Mouse (Mus musculus) lung, postnatal 10 days (tissue): ENCODE data around the gene Rbp2.
A peak's percentile ranks its signal among the peaks of the same experiment; 100 is the strongest.

ENCODE experiments used
- DNase-seq: peaks from one replicate; pipeline ENCODE4 v3.0.0; 2021

The Rbp2 gene

DNA sequence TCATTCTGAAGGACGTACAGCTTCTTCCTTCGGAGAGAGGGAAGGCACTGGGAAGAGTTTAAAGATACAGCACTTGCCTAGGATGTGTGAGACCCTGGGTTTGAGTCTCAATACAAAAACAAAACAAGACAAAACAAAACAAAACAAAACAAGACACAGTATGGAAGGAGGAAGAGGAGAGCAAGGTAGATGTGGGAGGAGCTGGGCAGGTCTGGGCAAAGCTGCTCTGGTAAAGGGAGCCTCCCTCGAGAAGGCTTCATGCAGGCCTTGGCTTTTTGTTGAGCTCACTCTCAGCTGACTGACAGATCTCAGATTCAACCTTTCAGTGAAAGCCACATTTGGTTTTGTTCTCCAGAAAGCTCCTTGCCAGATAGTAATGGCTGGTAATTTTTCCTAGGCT, at the start of gene Rbp2:
Gene Rbp2 (plus strand): TSS at position 301 of the 400 bp plus-strand sequence.
- no peak for DNase-seq

DNA sequence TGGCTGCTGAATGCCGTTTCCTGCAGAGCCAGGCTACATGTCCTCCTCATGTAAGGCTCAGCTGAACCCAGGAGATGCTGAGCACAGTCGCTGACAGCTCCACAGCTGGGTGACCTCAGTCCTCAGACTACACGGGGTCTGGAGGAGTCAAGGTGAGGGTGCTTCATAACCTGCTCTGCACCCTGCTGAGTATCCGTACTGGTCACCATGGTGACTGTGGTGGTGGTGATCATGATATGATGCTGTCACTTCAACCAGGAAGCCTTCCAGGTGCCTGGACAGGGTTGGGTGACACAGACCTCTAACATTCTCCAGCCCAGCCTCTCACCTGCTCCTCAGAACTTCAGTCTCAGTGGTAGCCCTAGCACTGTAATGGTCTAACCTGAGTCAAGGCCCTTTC, 48.1 kb upstream of the Rbp2 start:
- no peak for DNase-seq

DNA sequence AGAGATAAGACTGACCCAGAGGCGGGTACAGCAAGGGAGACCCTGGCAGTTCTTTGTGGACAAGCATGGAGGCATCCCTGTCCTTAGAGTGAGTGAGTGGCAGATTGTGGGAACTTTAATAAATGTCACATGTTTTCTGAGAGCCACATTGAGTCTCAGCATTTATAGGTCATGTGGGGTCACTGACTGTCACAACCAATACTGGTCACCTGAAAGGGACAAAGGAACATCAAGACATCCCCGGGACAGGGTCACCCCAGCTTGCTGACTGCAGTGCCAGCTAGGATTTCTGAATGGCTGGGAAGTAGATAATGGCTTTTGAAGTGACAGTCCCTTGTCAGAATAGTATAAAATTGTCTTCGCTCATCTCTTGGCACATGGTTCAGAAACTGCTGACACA, 46.8 kb upstream of the Rbp2 start:
- DNase-seq = no peak

DNA sequence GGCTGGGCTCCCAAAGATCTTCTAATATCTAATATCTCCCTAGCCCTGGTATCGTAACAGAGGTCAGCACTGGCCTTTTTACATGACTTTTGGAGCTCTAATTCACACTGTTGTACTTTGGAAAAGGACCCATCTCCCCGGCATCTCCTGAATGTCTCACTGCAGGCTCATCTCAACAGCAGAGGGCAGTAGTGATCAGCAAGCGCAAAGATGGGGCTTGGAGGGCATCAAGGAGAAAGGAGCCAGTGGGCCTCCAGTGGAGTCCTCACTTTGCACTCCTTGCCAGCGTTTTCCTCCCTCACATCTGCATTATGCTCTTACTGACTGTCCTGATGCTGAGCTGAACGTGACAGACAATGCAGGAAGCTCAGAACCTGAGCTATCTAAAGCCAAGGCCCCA, 43.3 kb upstream of the Rbp2 start:
- DNase-seq = peak; percentile 55

DNA sequence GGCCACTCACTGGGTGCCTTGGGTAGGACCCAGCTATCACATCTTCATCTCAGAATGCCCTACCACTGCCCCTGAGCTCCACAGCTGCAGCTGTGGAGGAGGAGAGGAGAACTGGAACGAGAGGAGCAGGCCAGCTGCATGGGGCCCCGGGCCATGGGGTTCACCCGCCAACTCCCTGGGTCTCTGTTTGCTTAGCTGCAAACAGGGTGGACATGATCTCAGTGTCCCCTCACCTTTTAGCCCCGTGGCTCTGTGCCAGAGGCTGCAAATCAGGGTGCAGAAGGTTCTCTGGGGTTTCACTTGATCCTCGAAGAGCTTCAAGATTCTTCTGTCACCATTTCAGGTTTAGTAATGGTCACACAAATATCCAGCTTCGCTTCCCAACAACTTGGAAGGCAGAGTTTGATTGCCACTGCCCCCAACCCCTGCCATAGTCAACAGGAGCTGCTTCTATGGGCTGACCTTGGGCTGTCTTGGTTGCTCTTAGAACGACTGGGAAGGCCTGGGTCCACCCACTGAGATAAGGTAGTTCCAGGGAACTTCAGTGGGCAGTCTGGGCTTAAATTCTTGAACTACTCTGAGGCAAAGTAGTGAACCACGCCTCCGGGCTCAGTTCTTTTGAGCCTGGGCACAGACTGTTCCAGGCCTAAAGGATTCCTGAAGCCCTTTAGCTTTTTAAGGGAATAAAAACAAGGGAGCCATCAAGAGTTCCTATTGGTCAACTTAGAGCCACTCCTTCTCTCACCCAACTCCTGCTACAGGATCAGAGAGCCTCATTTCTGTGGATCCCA, 40.4 kb upstream of the Rbp2 start:
- no peak for DNase-seq

DNA sequence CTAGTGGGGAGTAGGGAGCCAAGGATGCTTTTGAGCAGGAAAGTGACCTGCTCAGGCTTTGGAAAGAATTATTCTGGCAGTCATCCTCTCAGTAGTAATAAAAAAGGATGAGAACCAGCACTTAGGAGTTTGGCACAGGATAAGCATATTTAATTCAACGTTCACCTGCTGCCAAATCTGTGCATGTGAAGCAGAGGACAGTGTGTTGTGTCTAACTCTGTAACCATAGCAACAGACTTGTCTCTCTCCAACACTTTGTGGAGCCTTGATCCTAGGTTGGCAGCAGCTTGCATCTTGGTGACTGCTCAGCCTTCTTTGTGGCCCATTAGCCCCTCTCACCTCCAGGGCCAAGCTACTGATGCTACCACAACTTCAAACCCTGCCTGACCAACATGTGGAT, 34.9 kb upstream of the Rbp2 start:
- DNase-seq = no peak

DNA sequence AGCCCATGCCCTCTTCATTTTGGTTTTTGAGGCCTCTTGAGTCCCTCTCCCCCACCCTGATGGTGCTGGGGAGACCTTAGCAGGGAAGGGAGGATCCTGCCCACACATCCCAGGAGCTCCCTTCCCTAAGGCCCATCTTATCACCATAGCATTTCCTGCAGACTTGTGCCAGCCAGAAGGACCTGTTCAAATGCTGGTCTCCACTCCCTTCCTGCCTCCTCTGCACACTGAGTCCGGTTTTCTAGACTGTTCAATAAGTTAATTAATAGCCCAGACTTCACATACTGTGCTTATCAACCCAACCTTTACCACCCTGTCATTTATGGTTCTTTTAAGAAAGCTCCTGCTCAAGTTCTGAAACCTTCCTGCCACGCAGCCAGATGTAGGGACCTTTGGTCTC, 19.2 kb upstream of the Rbp2 start:
- DNase-seq = no peak

DNA sequence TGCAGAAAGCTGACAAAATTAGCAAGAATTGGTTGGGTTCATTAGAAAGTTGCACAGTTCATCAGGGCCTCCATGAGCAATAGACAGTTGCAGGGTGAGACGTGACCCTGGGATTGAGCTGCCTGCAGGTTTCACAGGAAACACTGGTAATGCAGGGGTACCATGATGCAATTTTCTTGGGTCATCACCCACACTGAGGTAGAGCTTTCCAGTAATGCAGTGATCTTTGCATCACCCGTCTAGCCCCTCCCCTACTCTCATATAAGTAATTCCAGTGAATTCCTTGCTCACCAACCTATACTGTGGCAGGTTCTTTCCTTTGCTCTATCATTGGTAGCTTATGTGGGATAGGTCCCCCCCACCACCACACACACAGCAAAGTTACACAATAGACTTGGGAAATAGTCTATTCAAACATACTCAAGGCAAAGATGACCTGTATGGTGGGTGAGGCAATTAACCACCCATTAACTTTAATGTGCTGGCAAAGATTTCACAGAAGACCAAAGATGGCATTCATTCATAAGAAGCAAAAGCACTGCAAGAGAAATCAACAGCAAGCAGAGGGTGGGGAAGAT, 5.7 kb upstream of the Rbp2 start:
- DNase-seq = no peak

DNA sequence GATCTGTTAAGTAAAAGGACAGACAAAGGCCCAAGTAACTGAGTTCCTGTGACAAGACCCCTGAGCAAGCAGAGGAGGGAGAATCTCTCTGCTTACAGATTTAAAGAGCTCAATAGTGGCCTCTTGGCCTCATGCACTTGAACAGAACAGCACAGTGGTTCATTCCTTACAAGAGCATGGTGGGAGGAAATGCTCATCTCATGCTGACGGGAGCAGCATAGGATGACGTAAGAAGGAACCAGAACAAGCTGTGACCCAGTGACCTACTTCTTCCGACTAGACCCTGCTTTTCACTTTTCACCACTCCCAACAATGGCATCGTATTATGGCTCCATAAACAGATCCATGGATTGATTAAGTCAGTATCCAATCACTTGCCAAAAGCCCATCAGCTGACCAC, 3.7 kb upstream of the Rbp2 start:
- DNase-seq = no peak

DNA sequence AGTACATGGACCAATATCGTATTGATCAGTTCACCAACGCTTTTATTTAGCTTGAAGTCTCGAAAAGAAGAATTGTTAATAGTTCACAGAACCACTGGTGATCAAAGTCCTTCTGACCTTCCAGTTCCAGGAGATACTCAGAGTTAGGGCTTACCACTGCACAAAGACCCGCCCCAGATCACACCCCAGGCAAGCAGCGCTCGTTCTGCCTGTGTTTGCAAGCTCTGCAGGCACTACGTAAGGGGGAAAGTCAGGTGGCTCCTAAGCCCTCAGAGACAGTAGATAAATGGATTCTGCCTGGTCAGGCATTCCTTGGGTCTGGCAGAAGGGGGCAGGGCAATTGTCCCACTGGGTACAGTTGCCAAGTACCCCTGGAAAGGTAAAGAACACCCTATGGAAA, 895 bp upstream of the Rbp2 start:
- no peak for DNase-seq

DNA sequence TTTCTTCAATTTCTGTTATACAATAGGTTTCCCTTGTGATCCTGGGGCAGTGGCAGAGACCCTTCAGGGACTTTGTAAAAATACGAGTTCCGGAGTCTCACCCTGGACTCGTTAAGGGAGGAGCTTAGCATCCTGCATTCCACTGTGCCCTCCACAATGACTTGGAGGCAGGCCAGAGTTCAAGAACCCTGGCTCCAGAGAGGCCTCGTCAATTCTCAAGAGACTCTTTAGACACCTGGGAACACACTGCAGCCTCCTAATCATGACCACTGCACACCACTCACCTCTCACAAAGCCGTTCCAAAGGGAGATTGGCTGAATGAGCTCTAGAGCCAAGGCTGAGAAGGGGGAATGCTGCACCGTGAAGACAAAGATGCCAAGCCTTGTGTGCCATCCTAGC, 1.4 kb downstream of the Rbp2 start:
- DNase-seq = peak; percentile 72

DNA sequence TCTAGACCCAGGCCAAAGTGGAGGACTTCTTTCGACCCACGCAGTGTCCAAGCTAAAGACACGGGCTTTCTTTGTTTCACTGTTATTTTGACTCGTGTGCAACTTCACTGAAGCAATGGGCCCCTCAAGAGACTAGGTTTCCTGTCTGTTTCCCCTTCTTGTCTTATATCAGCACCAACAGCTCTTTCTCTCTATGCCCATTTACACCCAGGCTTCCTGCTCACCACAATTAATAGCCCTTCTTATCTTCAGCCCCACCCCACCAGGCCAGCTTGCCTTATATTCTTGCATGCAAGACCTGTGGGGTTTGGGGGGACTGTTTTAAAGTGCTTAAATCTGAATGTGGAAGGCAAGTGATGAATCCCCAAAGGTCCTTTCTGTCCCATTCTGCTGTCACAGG, 3.6 kb downstream of the Rbp2 start:
- DNase-seq = no peak

DNA sequence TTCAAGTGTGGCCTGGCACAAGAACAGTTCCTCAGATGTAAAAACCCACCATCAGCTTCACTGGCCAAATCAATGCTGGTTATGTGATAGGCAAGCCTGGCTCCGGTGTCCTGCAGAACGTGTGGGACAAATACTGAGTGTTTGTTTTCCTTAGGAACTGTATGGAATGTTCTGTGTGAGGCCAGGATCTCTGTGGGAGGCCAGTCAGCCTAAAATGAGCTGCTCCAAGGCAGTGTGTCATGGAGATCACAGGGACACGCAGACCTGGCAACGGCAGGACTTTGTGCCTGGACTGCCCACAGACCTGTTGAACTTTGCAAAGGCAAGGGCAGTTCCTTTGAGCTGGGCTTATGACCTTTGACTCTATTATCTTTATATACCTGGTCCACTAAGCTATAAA, 4.2 kb downstream of the Rbp2 start:
- DNase-seq = peak; percentile 10

DNA sequence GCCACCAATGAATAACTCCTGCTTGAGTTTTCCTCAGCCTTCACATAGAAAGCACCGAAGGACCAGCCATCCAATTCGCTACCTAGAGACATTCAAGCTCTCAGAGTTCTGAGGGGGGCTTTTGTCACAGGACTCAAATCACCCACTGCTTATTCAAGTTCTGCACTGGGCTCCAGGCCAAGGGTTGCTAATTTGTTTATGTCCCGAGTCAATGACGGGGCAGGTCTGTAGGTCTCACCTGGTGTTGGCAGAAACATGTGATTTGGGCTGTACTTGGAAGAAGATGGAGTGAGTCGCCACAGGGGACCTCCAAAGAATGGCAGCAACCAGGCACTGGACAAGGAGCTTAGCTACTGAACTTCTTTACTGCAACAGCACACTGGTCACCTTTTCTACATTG, 5.2 kb downstream of the Rbp2 start:
- no peak for DNase-seq

DNA sequence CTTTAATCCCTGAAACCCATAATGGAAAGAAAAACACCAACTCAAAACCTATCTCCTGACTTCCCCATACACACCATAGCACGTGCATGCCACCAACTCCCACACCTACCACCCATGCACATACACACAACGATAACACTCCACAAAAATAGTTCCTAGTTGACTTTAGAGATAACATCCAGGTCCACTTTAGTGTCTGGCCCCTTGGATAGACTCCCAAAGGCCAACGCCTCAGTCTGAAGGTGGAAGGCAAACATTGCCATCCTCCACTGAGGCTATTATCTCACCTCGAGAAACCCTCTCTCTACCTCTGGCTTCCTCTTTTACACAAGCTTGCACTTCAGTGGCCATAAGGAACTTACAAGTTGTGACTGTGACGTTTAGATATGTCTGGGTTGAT, 6.3 kb downstream of the Rbp2 start:
- DNase-seq = no peak

DNA sequence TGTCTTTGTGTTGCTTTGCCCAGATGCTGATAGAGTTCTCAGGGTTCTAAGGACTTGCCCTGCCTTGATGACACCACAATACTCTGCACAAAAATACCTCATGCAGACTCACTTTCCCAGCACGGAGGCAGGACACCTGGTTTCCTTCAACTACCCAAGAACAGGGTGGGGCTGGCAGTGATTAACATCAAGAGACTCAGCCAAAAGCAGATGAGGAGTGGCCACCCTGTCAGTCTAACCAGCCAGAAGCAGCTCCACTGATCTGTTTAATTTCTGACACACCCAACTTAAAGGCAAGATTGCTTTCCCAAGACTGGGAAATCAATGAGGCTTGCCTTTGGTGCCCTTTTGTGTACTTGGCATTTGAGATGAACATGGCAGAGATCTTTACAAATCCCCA, 6.9 kb downstream of the Rbp2 start:
- no peak for DNase-seq

DNA sequence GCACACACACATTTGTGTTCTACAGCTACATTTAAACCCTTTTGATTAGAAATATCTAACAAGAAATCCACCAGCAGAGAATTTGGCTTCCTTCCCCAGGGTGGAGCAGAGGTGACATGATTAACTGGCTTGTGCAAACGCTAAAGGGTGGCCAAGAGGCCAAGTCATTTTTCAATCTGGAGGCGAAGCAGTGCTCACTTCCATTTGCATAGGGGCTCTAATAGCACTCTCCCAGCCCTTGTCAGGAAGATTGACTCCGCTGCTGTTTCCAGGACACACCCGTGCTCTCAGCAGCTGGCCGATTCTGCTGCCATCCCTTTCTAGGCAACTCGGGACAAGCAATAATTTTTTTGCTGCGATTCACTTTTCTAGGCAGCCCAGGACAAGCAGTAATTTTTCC, 11.2 kb downstream of the Rbp2 start:
- no peak for DNase-seq

DNA sequence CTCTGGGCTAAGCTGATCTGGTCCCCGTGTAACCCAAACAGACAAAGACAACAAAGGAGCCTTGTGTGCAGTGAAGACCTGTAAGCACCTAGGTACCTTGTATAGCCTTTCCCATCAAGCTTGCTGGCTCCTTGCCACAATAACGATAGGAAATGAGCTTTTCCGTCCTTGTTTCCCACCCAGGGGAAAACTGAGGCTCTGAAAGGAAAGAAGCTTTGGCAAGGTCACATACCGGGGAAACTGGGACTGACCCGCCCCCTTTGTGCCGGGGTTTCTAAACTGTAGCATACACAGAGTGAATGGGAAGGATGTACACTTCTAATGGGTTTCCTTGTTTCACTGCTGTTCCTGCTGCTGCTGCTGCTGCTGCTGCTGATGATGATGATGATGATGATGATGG, 12.1 kb downstream of the Rbp2 start:
- peak; percentile 14 for DNase-seq

DNA sequence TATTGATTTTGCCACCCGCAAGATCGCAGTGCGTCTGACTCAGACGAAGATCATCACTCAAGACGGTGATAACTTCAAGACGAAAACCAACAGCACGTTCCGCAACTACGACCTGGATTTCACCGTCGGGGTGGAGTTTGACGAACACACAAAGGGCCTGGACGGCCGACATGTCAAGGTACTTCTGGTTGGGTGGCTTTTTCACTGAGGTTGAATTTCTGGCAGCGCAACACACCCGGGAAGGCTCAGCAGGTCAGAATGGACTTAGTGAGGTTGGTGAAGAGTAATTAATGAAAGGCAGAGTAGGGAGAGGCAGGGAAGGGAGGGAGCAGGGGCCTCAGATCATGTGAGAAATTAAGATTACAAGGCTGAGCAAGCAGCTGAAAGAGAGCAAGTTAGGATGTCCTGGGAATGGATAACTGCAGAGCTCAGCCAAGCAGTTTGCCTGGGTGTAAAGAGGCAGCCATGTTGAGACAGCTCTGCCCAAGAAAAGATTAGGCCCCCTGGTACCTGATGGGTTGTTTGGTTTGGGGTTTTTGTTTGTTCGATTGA, 12.9 kb downstream of the Rbp2 start:
- DNase-seq = no peak

DNA sequence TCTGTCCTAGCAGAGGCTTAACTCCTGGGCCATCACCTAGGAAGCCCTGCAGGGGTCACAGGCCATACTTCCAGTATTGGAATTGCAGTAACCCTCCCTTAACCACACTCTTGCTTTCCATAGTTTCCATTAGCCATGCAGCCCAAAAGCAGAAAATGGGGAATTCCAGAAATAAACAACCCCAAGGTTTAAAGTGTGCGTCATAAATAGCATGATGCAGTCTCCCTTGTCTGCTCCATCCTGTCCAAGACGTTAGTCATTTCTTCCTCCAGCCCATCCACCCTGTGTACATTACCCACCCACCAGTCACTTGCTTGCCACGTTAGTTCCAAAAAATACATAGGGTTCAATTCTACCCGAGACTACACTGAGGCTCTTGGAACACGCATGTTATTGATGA, 13.7 kb downstream of the Rbp2 start:
- no peak for DNase-seq

DNA sequence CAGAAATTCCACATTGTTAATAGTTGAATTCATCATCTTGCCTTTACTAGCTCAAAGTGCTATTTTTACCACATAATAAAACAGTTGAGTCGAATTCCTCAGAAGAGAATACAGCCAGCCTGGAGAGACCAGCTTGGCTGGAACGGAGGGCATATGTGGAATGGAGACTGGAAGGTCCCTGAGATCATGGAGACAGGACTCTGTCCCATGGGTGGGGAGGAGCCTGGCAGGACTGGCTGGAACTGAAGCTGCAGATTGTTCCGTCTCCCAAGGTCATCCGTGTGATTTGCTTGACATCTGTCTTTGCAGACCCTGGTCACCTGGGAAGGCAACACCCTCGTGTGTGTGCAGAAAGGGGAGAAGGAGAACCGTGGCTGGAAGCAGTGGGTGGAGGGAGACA, 21.6 kb downstream of the Rbp2 start:
- no peak for DNase-seq

DNA sequence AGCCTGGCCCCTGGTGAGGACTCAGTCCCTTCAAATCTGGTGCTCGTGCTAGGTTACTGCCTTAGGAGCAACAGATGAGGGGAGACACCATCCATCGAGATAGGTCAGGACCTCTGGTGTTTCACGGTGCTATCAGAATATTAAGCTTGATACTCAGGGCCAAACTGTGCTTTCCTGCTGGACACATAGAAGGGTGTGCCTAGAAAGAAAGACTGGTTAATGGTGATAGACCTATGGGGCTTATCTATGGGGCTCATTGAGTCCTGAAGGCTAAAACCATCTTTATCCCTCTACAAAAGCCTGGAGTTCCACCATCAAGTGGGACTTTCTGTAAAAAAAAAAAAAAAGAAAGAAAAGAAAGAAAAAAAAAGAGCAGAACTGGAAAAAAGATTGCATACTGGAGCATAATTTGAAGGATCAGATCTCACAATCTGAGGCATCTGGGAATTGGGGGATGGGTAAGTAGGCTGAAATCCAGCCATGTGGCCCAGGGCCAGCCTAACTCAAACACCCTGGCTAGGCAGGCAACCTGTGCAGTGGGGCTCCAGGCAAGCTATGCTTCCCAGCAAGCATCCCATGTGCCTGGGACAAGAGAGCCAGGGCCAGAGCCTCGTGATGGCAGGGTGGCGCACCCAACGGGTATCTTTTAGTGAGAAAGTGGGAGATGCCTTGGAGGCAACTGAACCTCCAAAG, 24.6 kb downstream of the Rbp2 start:
- DNase-seq = no peak

DNA sequence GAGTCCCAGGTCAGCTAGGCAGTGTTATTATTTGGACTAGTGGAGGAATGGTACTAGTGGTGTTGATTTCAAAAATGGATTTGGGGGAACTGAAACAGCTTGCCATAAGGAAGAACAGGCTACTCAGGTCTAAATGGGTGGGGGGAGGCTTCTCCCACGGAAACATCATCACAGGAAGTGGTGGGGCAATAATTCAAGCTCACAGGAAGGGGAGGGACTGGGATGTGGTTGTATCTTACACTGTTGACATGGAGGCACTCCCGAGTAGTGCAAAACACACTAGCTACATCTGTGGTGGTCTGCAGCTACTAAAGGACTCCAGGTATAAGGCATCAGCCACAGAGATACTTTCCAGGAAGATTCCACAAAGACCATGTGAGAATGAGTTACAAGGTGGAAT, 38.0 kb downstream of the Rbp2 start:
- DNase-seq = no peak
